Mouse (Mus musculus) ovary, adult 18-20 months (tissue): ENCODE results near the gene Dmrtc1c2.
"Not testable (repeated sequence)": the region's sequence is repeated elsewhere in the genome, so short reads cannot be mapped to it uniquely, and the experiment has no call there.

ENCODE experiments used
- DNase-seq: peaks from one replicate; pipeline ENCODE4 v3.0.0; 2022; ENCODE audit warnings: low spot score, mixed read lengths

The Dmrtc1c2 gene

GRCm38 (mm10) chrX:102854516-102854915, at the start of gene Dmrtc1c2:
Gene Dmrtc1c2, minus strand, starts transcription at chrX:102854616.
- not testable (repeated sequence) for DNase-seq

GRCm38 (mm10) chrX:102867871-102868270, 13.5 kb upstream of the Dmrtc1c2 start, which contains the start of gene 1700031F05Rik:
Gene 1700031F05Rik, minus strand, starts transcription at chrX:102867971.
- no peak for DNase-seq

GRCm38 (mm10) chrX:102812311-102812710, 42.1 kb downstream of the Dmrtc1c2 start:
- no peak for DNase-seq

- DNase-seq: not testable (repeated sequence)
Observed at GRCm38 (mm10) chrX:102802663-102803062, 51.8 kb downstream of the Dmrtc1c2 start, which contains the start of gene Dmrtc1c1. Gene Dmrtc1c1, plus strand, starts transcription at chrX:102802963.
